Mouse (Mus musculus) heart, adult 2 months (tissue): Measurements from ENCODE around the gene Pdyn. TPM values are rescaled to one million over a fixed set of nuclear protein-coding genes. Genes with fewer than 3 reads are reported as not detected.

Experiments
- DNase-seq, 2 experiments: peaks; one replicate each; pipeline ENCODE4 v3.0.0; 2021
- H3K27ac ChIP-seq: fragments of 200-600 bp; 2 replicates; pipeline ENCODE4 v1.8.1; 2022
- H3K27me3 ChIP-seq: fragments of 200-500 bp; 2 replicates; pipeline ENCODE4 v1.6.1; 2012; ENCODE audit warnings: mild to moderate bottlenecking, low read length, inconsistent platforms, mixed read lengths; ENCODE audit not compliant: control insufficient read depth, insufficient read depth
- H3K36me3 ChIP-seq: fragments of 200-500 bp; 2 replicates; pipeline ENCODE4 v1.6.1; 2012; ENCODE audit warnings: low read length, inconsistent platforms; ENCODE audit not compliant: control insufficient read depth, insufficient read depth
- H3K4me1 ChIP-seq: fragments of 200-500 bp; 2 replicates; pipeline ENCODE4 v1.6.1; 2011; ENCODE audit warnings: low read length; ENCODE audit not compliant: control insufficient read depth, insufficient read depth
- H3K4me3 ChIP-seq: fragments of 200-600 bp; 2 replicates; pipeline ENCODE4 v1.8.1; 2022
- H3K79me2 ChIP-seq: fragments of 200-500 bp; replicated peaks from 2 replicates; pipeline ENCODE4 v1.6.1; 2012; ENCODE audit warnings: mild to moderate bottlenecking, inconsistent platforms, low read length, moderate library complexity, mixed read lengths; ENCODE audit not compliant: control insufficient read depth, insufficient read depth
- H3K9ac ChIP-seq: fragments of 200-500 bp; 2 replicates; pipeline ENCODE4 v1.6.1; 2012; ENCODE audit warnings: low read depth, mild to moderate bottlenecking, control low read depth, inconsistent platforms, low read length, mixed read lengths
- CTCF ChIP-seq: fragments of 200-600 bp; IDR thresholded peaks from 2 replicates; pipeline ENCODE4 v1.8.1; 2022; ENCODE audit warnings: antibody characterized with exemption, mild to moderate bottlenecking, moderate library complexity
- EP300 ChIP-seq: fragments of 200-500 bp; IDR thresholded peaks from 2 replicates; pipeline ENCODE4 v1.6.1; 2011; ENCODE audit warnings: low read depth, low read length, control low read depth; ENCODE audit not compliant: insufficient read depth
- POLR2A ChIP-seq: fragments of 200-500 bp; IDR thresholded peaks from 2 replicates; pipeline ENCODE4 v1.6.1; 2011; ENCODE audit warnings: mild to moderate bottlenecking, low read depth, low read length, control low read depth; ENCODE audit not compliant: insufficient read depth
- WGBS: fragments of 180-500 bp; shearing (Covaris S2); methylation state at CpG from one replicate; pipeline ENCODE4 v1.1.7; 2018; 5-methylcytosine and 5-hydroxymethylcytosine counted together
- intact Hi-C: fragments of 180-260 bp; cut with DNase I; formaldehyde crosslinking; loops from one replicate; pipeline ENCODE4 v1.15.1; 2025
- polyA plus RNA-seq: library from polyadenylated mRNA; depleted of rRNA; stranded (reverse); fragments of >200 nt; gene quantifications from 2 replicates; pipeline ENCODE4 v1.2.3, GENCODE M21; 2012
- total RNA-seq, 2 experiments: library from RNA; stranded (reverse); gene quantifications; 2 replicates each; pipeline ENCODE4 v1.2.3; 2021

Gene Pdyn
- total and polyA plus RNA-seq, 3 experiments: not detected

DNA sequence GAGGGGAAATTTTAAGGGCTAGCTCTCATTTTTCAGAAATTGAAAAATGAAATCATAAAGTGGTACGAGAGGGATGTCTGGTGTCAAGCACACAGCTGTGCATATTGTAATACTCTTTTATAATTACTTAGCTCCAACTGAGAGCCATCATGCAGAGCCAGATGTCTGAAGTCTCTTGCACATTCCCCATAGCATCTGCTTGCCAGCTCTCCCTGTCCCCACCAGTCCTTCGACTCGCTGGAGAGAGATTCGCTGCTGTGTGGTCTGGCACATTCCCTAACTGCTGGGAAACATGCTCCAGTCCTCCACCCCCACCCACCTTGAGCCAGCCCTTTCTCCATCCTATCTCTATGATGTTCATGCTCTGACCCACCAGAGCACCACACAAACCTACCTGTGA is 15.6 kb downstream of the Pdyn start:
- no peaks in the 10 kb centered on the region for H3K79me2 ChIP-seq
- no peak for TF ChIP-seq EP300
- TF ChIP-seq POLR2A: no peak
- TF ChIP-seq CTCF: no peak
- intact Hi-C loops: no loop called here

DNA sequence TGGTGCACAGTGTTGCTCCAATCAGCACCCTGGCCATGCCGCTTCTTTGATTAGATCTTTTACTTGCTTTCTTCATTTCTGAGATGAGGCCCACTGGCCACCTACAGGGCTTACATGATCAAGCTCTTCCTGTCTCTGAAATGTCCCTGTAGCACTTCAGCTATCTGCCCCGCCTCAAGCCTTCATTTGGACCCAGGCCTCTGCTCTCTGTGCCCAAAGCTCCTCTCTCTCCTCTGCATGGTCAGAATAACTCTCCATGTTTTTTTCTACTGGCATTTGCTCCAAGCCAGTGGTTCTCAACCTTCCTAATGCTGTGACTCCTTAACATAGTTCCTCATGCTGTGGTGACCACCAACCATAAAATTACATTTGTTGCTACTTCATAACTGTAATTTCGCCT is 19.4 kb downstream of the Pdyn start:
- 85% methylated on average over 3 of the region's 3 CpGs for WGBS
- Histone ChIP-seq H3K36me3 (no peaks in the 10 kb centered on the region), H3K4me1 (no peaks in the 10 kb centered on the region), H3K79me2 (no peaks in the 10 kb centered on the region), H3K27me3 (no peaks in the 10 kb centered on the region), H3K27ac (no peak overlapping the region), H3K9ac (no peak overlapping the region), H3K4me3 (no peak overlapping the region)
- no peak for DNase-seq
- no peak for TF ChIP-seq EP300
- TF ChIP-seq CTCF: no peak
- TF ChIP-seq POLR2A: no peak
- intact Hi-C loops: no loop called here

More for the DNA sequence above, 15.6 kb downstream of the Pdyn start:
- DNase-seq: no peak
- WGBS: 57% methylated on average over 4 of the region's 4 CpGs
- no peaks in the 10 kb centered on the region for H3K27me3 ChIP-seq
- no peaks in the 10 kb centered on the region for H3K36me3 ChIP-seq
- no peak overlapping the region for H3K4me3 ChIP-seq
- no peak overlapping the region for H3K27ac ChIP-seq
- H3K4me1 ChIP-seq: no peaks in the 10 kb centered on the region
- no peak overlapping the region for H3K9ac ChIP-seq

DNA sequence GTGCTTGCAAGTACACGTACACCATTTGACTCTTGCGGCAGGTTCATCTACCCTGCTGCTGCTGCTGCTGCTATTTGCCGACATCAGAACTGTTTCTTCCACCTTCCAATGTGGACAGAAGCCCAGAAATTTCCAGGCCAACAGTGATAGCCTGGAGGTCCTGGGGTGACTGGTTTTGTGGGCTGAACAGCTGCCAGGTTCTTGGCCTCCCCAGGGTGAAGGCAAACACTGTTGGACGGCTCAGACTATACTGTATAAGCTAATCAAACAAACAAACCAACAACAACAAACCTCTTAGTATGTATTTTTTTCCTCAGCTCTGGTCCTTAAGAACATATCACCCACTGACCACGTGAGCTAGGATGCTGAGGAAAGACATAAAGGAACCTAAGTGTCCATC is 20.6 kb downstream of the Pdyn start:
- Histone ChIP-seq H3K79me2 (no peaks in the 10 kb centered on the region), H3K9ac (no peak overlapping the region), H3K36me3 (no peaks in the 10 kb centered on the region), H3K4me3 (no peak overlapping the region), H3K27ac (no peak overlapping the region), H3K4me1 (no peaks in the 10 kb centered on the region), H3K27me3 (no peaks in the 10 kb centered on the region)
- intact Hi-C loops: no loop called here
- no peak for DNase-seq
- WGBS: 67% methylated on average over 5 of the region's 5 CpGs
- TF ChIP-seq CTCF (no peak), EP300 (no peak), POLR2A (no peak)

DNA sequence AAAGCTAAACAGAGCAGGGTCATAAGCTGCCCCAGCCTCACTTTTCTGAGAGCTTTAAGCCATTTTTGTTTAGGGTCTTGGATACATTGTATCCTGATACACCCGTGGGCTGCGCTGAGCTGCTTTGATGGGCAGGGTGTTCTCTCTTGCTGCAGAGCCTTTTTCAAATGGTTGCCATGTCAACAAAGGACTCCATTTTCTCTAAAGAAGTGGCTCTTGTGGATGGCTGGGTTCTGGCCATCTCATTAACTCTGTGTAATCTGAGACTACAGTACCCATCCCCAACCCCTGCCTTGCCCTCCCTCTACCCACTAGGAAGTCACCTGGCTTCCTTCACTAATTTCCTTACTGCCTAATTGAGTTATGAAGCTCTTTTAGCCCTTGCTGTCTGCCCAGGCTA is 22.0 kb downstream of the Pdyn start:
- no peak for DNase-seq
- no peaks in the 10 kb centered on the region for H3K36me3 ChIP-seq
- H3K27ac ChIP-seq: no peak overlapping the region
- H3K9ac ChIP-seq: no peak overlapping the region
- H3K4me1 ChIP-seq: no peaks in the 10 kb centered on the region
- H3K4me3 ChIP-seq: no peak overlapping the region
- H3K27me3 ChIP-seq: no peaks in the 10 kb centered on the region
- intact Hi-C loops: no loop called here
- TF ChIP-seq POLR2A (no peak), CTCF (no peak), EP300 (no peak)
- H3K79me2 ChIP-seq: no peaks in the 10 kb centered on the region
- WGBS: 80% methylated on average over 2 of the region's 2 CpGs

- Histone ChIP-seq H3K4me3 (no peak overlapping the region), H3K9ac (no peak overlapping the region), H3K27ac (no peak overlapping the region), H3K27me3 (no peaks in the 10 kb centered on the region), H3K36me3 (no peaks in the 10 kb centered on the region), H3K4me1 (no peaks in the 10 kb centered on the region), H3K79me2 (no peaks in the 10 kb centered on the region)
- WGBS: 20% methylated on average over 13 of the region's 13 CpGs
- intact Hi-C loops: loop anchor here (1.0 kb wide), 2 partner anchors 174 to 198 kb away; no protein-coding TSS in a partner anchor
- peak; percentile 69 to 85 for DNase-seq
- TF ChIP-seq EP300 (peak; percentile 86), CTCF (peak; percentile 95), POLR2A (no peak)
Measured at GRCm38 (mm10) chr2:129674935-129675634, 24.6 kb downstream of the Pdyn start.

- Histone ChIP-seq H3K79me2 (no peaks in the 10 kb centered on the region), H3K36me3 (no peaks in the 10 kb centered on the region), H3K4me1 (no peaks in the 10 kb centered on the region), H3K27me3 (no peaks in the 10 kb centered on the region), H3K9ac (no peak overlapping the region), H3K4me3 (no peak overlapping the region), H3K27ac (no peak overlapping the region)
- WGBS: 68% methylated on average over 4 of the region's 4 CpGs
- no peak for DNase-seq
- intact Hi-C loops: no loop called here
- TF ChIP-seq POLR2A: no peak
- TF ChIP-seq EP300: no peak
- TF ChIP-seq CTCF: no peak
Measured at GRCm38 (mm10) chr2:129671911-129672310, 27.7 kb downstream of the Pdyn start.
